Mouse (Mus musculus) limb, embryonic 14.5 days (tissue): Measurements from ENCODE around the gene Zfp217. TPM values are rescaled to one million over a fixed set of nuclear protein-coding genes. Genes with fewer than 3 reads are reported as not detected.
A peak's percentile ranks its signal among the peaks of the same experiment; 100 is the strongest.

ENCODE experiments used
- ATAC-seq: fragments of 200-750 bp; cut with Nextera tagmentation; 2 replicates; pipeline ENCODE4 v1.8.0; 2017; ENCODE audit warnings: low read depth, moderate number of reproducible peaks, moderate TSS enrichment; ENCODE audit not compliant: low FRiP score
- DNase-seq: peaks from one replicate; pipeline ENCODE4 v3.0.0-alpha.2; 2015; ENCODE audit warnings: low spot score
- H3K27ac ChIP-seq: fragments of 300-500 bp; sonication (generic); replicated peaks from 2 replicates; pipeline ENCODE4 v1.5.1; 2014; ENCODE audit warnings: low read depth, mild to moderate bottlenecking, low read length, moderate library complexity, mixed read lengths
- H3K27me3 ChIP-seq: fragments of 300-500 bp; sonication (generic); 2 replicates; pipeline ENCODE4 v1.6.1; 2014; ENCODE audit warnings: low read length, mixed read lengths; ENCODE audit not compliant: control insufficient read depth, insufficient read depth
- H3K36me3 ChIP-seq: fragments of 300-500 bp; sonication (generic); 2 replicates; pipeline ENCODE4 v1.6.1; 2014; ENCODE audit warnings: mild to moderate bottlenecking, low read length, moderate library complexity, mixed read lengths; ENCODE audit not compliant: control insufficient read depth, insufficient read depth
- H3K4me1 ChIP-seq: fragments of 300-500 bp; sonication (generic); 2 replicates; pipeline ENCODE4 v1.6.1; 2014; ENCODE audit warnings: antibody characterized with exemption, low read length, mixed read lengths; ENCODE audit not compliant: control insufficient read depth, insufficient read depth
- H3K4me2 ChIP-seq: fragments of 300-500 bp; sonication (generic); replicated peaks from 2 replicates; pipeline ENCODE4 v1.6.1; 2014; ENCODE audit warnings: low read depth, mild to moderate bottlenecking, low read length, moderate library complexity; ENCODE audit not compliant: severe bottlenecking
- H3K4me3 ChIP-seq: fragments of 300-500 bp; sonication (generic); replicated peaks from 2 replicates; pipeline ENCODE4 v1.5.1; 2014; ENCODE audit warnings: low read length
- H3K9ac ChIP-seq: fragments of 300-500 bp; sonication (generic); 2 replicates; pipeline ENCODE4 v1.6.1; 2014; ENCODE audit warnings: mild to moderate bottlenecking, low read depth, low read length, moderate library complexity; ENCODE audit not compliant: severe bottlenecking
- H3K9me3 ChIP-seq: fragments of 300-500 bp; sonication (generic); 2 replicates; pipeline ENCODE4 v1.6.1; 2016; ENCODE audit warnings: low read length; ENCODE audit not compliant: control insufficient read depth
- POLR2A ChIP-seq: fragments of 200-500 bp; IDR thresholded peaks from 2 replicates; pipeline ENCODE4 v1.8.0; 2012; ENCODE audit warnings: inconsistent platforms, mild to moderate bottlenecking, moderate library complexity, borderline replicate concordance; ENCODE audit not compliant: insufficient read depth, insufficient read length; ENCODE audit errors: extremely low read depth
- WGBS: fragments of 180-500 bp; shearing (Covaris S2); extraction: QIAGEN DNeasy Blood & Tissue Kit; methylation state at CpG from one replicate; pipeline ENCODE4 v1.1.7; 2014; 5-methylcytosine and 5-hydroxymethylcytosine counted together
- polyA plus RNA-seq, 2 experiments: library from polyadenylated mRNA; depleted of rRNA in 1 of 2; stranded (reverse) in 1 of 2; unstranded in 1 of 2; fragments of >200 nt; fragmentation: Nextera tagmentation in 1 of 2; extraction: Ambion mirVana in 1 of 2; gene quantifications; 2 replicates each; pipeline versions ENCODE4 v1.2.1 to v1.2.3; 2012 to 2014

Gene Zfp217
- polyA plus RNA-seq, 2 experiments, result 4.0 to 11.7 TPM

DNA sequence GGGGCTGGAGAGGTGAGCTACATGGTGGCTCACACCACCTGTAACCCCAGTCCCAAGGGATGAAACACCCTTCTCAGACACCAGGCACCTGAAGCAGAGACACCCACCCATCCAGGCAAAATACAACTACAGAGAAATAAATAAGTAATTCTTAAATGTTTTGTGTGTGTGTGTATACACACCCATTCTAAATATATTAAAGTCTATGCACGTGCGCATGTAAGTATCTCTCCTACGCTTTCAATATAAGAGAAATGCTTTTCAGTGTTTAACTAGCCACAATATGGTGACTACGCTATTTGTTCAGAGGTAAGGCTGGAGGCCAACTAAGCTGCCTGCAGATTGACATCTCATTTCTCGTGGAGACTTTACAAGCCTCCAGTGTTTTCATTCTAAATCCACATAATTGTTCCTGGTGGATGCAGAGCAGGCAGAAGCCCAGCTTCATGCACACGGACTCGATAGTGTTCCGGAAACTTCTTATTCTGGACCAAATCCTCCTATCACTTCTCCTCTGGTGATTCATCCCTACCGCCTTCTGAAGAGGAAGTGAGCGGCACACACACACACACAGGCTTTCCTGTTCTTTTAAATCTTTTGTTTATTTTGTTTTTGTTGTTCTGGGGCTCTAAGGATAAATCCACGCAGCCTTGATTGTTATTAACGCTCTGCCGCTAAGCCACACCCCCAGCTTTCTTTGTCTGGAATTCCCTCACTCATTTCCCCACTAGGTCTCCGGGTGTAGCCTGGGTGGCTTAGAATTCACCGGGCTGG is 12.1 kb upstream of the Zfp217 start:
- no peak for DNase-seq
- H3K27ac ChIP-seq, result no peak overlapping the region
- H3K4me2 ChIP-seq, result 0 out of 2 replicates have a peak overlapping the region, but pooled peaks have one; percentile 14
- no peak overlapping the region for H3K4me3 ChIP-seq
- peaks cover 5% of the 10 kb centered on the region; the same call in 1 of the 2 replicates for H3K4me1 ChIP-seq
- no peak overlapping the region for H3K9ac ChIP-seq
- TF ChIP-seq POLR2A, result no peak
- H3K36me3 ChIP-seq, result no peaks in the 10 kb centered on the region
- 0 out of 2 replicates have a peak, but pooled peaks cover 2% of the 10 kb centered on the region for H3K9me3 ChIP-seq
- WGBS, result 49% methylated on average over 15 of the region's 15 CpGs
- ATAC-seq, result no peak
- no peaks in the 10 kb centered on the region for H3K27me3 ChIP-seq

- no peak overlapping the region for H3K27ac ChIP-seq
- no peak for DNase-seq
- no peaks in the 10 kb centered on the region for H3K9me3 ChIP-seq
- no peak overlapping the region for H3K4me3 ChIP-seq
- H3K4me2 ChIP-seq, result no peak overlapping the region
- no peak overlapping the region for H3K9ac ChIP-seq
- WGBS, result 90% methylated on average over 4 of the region's 4 CpGs
- no peak for ATAC-seq
- peaks cover 10% of the 10 kb centered on the region; the same call in 1 of the 2 replicates for H3K4me1 ChIP-seq
- TF ChIP-seq POLR2A, result no peak
- no peaks in the 10 kb centered on the region for H3K36me3 ChIP-seq
- H3K27me3 ChIP-seq, result no peaks in the 10 kb centered on the region
These were observed 11.1 kb upstream of the Zfp217 start for GRCm38 (mm10) chr2:170158987-170159386.

DNA sequence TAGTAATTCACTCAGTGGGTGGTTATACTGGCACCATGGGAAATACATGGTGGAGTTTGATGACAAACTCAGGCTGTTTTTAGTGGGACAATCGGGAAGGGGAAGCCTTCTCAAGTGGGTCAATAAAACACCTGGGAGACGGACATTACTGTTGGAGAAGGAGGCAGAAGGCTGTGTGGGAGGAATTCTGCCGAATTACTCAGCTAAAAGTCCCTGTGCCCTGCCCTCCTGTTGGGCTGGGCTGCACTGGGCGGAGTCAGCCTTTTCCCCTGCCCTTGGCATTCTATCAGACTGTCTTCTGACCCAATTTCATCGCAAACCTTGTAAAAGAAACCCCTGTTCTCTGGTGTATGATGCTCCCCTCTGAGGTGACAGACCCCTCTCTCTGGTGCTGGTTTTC is 10.3 kb upstream of the Zfp217 start:
- H3K4me2 ChIP-seq, result no peak overlapping the region
- no peak for TF ChIP-seq POLR2A
- H3K27ac ChIP-seq, result no peak overlapping the region
- H3K36me3 ChIP-seq, result no peaks in the 10 kb centered on the region
- H3K4me1 ChIP-seq, result peaks cover 16% of the 10 kb centered on the region
- H3K9me3 ChIP-seq, result no peaks in the 10 kb centered on the region
- WGBS, result 24% methylated on average over 5 of the region's 5 CpGs
- DNase-seq (no peak), ATAC-seq (no peak)
- no peak overlapping the region for H3K4me3 ChIP-seq
- no peak overlapping the region for H3K9ac ChIP-seq
- no peaks in the 10 kb centered on the region for H3K27me3 ChIP-seq

DNA sequence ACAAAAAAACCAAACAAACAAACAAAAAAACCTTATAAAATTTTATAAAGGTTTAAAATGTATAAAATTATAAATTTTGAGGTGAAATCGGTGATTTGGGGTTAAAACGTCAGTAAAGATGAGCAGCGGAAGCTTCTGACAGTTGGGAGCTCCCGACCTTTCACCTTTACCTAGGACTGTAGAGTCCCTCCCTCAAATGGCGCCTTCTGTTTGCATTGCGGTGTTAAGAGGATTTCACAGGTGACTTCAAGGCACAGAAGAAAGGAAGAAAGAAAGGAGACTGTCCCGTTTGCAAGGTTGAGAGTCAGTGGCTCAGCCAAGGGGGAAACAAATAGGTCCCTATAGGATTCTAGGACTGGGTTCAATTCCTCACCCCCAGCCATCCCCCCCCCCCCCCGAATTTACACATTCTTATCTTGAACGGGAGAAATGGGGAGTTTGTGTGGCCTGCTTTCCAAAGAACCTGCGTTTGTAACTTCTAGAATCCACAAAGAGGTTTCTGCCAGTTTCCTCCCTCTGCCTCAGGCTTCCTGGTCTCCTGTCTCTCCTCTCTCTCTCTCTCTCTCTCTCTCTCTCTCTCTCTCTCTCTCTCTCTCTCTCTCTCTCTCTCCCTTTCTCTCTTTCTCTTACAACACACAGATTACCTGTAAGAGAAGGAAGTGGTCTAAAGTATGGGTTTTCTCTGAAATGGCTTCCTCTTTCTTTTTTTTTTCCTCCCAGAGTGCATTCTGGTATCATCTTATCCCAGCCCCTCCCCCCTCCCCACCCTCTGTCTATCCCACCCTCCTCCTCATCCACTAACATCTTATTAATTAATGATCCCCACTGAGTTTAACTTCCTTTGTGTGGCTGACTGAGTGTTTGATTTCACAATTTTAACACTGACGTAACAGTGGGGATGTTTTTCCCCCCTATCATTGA is 9.6 kb upstream of the Zfp217 start:
- WGBS, result 45% methylated on average over 11 of the region's 11 CpGs
- H3K4me2 ChIP-seq, result no peak overlapping the region
- no peaks in the 10 kb centered on the region for H3K36me3 ChIP-seq
- no peak overlapping the region for H3K9ac ChIP-seq
- peaks cover 17% of the 10 kb centered on the region for H3K4me1 ChIP-seq
- H3K9me3 ChIP-seq, result no peaks in the 10 kb centered on the region
- H3K4me3 ChIP-seq, result no peak overlapping the region
- DNase-seq, result no peak
- no peaks in the 10 kb centered on the region for H3K27me3 ChIP-seq
- H3K27ac ChIP-seq, result no peak overlapping the region
- ATAC-seq, result no peak
- no peak for TF ChIP-seq POLR2A

DNA sequence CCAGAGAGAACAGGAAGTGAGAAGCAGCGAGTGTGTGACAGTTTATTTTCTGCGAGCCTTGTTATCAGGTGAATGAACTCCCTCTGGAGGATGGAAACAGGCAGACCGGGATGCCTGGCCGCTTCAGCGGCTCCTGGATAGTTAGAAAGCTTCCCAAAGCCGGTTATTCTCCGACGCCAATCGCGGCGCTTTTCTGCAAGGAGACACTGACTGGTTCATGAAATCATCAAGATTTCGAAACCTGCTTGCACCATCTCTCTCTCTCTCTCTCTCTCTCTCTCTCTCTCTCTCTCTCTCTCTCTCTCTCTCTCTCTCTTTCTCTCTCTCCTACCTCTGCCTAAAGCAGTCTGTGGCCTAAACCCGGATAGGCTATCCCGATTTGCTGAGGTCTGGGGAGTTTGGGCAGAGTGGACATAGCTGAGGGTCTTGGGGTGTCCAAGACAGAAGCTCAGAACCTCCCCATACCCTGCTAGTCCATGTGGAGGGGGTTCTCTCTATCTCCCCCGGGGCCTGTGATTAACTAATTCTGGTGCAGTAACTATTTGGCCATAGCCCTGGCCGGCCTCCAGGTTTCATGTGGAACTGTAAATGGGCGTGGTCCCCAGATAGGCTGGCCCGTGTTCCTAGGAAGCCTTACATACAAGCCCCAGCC is 7.3 kb upstream of the Zfp217 start:
- ATAC-seq (no peak), DNase-seq (peak; percentile 67)
- Histone ChIP-seq H3K9me3 (no peaks in the 10 kb centered on the region), H3K9ac (no peak overlapping the region), H3K4me1 (peaks cover 17% of the 10 kb centered on the region), H3K27me3 (no peaks in the 10 kb centered on the region), H3K36me3 (no peaks in the 10 kb centered on the region), H3K4me3 (peak overlapping the region; percentile 28), H3K27ac (no peak overlapping the region), H3K4me2 (peak overlapping the region; percentile 64)
- no peak for TF ChIP-seq POLR2A
- WGBS, result 7% methylated on average over 18 of the region's 18 CpGs
